Mouse (Mus musculus) cerebellum, adult 18-20 months (tissue): ENCODE data around the gene Scfd2.

Experiments
- DNase-seq, 2 experiments: peaks; one replicate each; pipeline ENCODE4 v3.0.0; 2021

The Scfd2 gene

GRCm38 (mm10) chr5:74365408-74365807 lies 166.2 kb downstream of the Scfd2 start:
- no peak for DNase-seq

- no peak for DNase-seq
These were observed 168.3 kb downstream of the Scfd2 start for GRCm38 (mm10) chr5:74363296-74363695.

- no peak for DNase-seq
These were observed 170.0 kb downstream of the Scfd2 start for GRCm38 (mm10) chr5:74361531-74361930.

GRCm38 (mm10) chr5:74358033-74358432 lies 173.5 kb downstream of the Scfd2 start:
- no peak for DNase-seq

- DNase-seq: no peak
These were observed 176.0 kb downstream of the Scfd2 start for GRCm38 (mm10) chr5:74355416-74356177.

- no peak for DNase-seq
These were observed 180.7 kb downstream of the Scfd2 start for GRCm38 (mm10) chr5:74350909-74351308.

GRCm38 (mm10) chr5:74348079-74348870 lies 183.3 kb downstream of the Scfd2 start:
- no peak for DNase-seq

GRCm38 (mm10) chr5:74343045-74343444 lies 188.5 kb downstream of the Scfd2 start:
- DNase-seq: no peak

- DNase-seq: no peak
These were observed 189.0 kb downstream of the Scfd2 start for GRCm38 (mm10) chr5:74342557-74342956.

- no peak for DNase-seq
These were observed 194.1 kb downstream of the Scfd2 start for GRCm38 (mm10) chr5:74337491-74337890.

- peak; percentile 59 to 65 for DNase-seq
These were observed 194.8 kb downstream of the Scfd2 start for GRCm38 (mm10) chr5:74336780-74337179.

GRCm38 (mm10) chr5:74333258-74333657 lies 198.3 kb downstream of the Scfd2 start:
- no peak for DNase-seq

GRCm38 (mm10) chr5:74326228-74326627 lies 205.3 kb downstream of the Scfd2 start:
- no peak for DNase-seq

- DNase-seq: peak in 1 of 2 experiments; percentile 30
These were observed 210.4 kb downstream of the Scfd2 start for GRCm38 (mm10) chr5:74321010-74321746.

- no peak for DNase-seq
These were observed 212.0 kb downstream of the Scfd2 start for GRCm38 (mm10) chr5:74319551-74319950.

GRCm38 (mm10) chr5:74317174-74317573 lies 214.4 kb downstream of the Scfd2 start:
- no peak for DNase-seq

GRCm38 (mm10) chr5:74316333-74316945 lies 215.1 kb downstream of the Scfd2 start:
- no peak for DNase-seq

GRCm38 (mm10) chr5:74315471-74316245 lies 215.9 kb downstream of the Scfd2 start:
- DNase-seq: no peak

- no peak for DNase-seq
These were observed 217.1 kb downstream of the Scfd2 start for GRCm38 (mm10) chr5:74314501-74314900.

GRCm38 (mm10) chr5:74313542-74313941 lies 218.0 kb downstream of the Scfd2 start:
- DNase-seq: no peak

- DNase-seq: no peak
These were observed 219.7 kb downstream of the Scfd2 start for GRCm38 (mm10) chr5:74311865-74312264.

GRCm38 (mm10) chr5:74311200-74311825 lies 220.2 kb downstream of the Scfd2 start:
- DNase-seq: peak; percentile 9 to 35
